Mouse (Mus musculus): ENCODE results near the gene Edem1.

DNA sequence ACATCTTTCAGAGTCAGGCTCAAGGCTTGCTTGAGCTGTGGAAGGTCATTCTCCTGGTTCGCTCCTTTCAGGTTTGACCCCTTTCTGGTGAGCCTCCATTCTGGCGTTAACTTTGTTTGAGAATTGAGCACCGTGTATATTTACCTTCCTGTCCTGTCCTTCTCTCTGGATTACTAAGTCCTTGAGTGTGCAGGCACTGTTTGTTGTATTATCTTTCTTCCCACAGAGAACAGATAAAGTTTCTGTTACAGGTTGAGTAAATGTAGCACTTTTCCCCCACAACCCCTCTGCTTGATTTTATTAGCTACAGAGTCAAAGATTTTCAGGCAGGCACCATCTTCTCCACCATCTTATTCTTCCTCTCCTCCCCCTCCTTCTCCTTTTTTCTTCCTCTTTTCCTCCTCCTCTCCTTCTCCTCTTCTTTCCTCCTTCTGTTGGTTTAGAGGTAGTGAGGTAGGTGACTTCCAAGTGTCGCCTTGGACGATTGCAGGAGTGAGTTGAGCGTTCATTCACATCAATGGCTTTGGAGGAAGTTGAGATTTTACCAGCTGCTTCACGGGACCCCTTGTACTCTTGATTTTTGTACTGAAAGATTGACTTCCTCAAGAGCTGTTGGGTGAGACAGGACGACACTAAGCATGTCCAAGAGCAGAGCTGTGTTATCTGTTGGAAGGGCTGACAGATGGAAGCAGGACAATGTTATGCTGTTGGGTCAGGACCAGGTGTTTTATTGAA lies 5.7 kb downstream of the Edem1 start:
- TF ChIP-seq CTCF (IDR thresholded peaks at IDR 0.05; ENCODE audit: borderline replicate concordance, extremely low read depth, insufficient read depth, insufficient read length) (no peak), POLR2A (IDR thresholded peaks at IDR 0.05; ENCODE audit: borderline replicate concordance, extremely low read depth, insufficient read depth, insufficient read length, poor library complexity, severe bottlenecking) (no peak)
